Mouse (Mus musculus): Measurements from ENCODE around the gene Gm29797.

The Gm29797 gene

DNA sequence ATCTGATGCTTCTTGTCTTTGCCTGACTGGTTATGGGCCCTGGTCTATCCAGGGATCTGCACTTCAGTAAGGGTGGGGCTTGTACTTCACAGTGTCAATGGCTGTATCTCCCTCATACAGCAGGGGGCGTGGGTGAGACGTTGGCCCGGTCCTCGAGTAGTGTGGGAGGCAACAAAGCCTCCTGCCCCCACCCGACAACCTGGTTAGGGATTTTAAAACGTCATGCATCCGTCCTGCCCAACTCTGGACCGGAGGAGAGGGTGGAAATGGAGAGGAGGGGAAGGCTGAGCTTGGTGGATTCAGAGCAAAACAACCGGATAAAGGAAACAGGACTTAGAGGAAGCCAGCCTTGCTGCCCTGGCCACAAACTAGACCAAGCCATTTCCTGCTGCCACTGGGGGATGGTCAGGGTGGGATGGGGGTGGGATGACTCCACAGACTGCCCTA is 2.8 kb downstream of the Gm29797 start:
- ChIA-PET CTCF (interaction anchor here (0.5 to 10.8 kb wide), 43 partner anchors 8 to 510 kb away, joined by 3 to 160 read pairs (median 4); partner anchors contain the start of genes Tcea2 (in 4 of the 4), Sox18 (in 2 of the 4), Ppdpf (in 1 of the 4) and Samd10 (in 1 of the 4)), POLR2A (interaction anchor here (0.7 to 2.4 kb wide), 31 partner anchors 10 to 205 kb away, joined by 3 to 20 read pairs (median 3); partner anchors contain the start of genes Lkaaear1 (in 2 of the 4), Tcea2 (in 2 of the 4), Polr3k (in 1 of the 4) and Rgs19 (in 1 of the 4))

DNA sequence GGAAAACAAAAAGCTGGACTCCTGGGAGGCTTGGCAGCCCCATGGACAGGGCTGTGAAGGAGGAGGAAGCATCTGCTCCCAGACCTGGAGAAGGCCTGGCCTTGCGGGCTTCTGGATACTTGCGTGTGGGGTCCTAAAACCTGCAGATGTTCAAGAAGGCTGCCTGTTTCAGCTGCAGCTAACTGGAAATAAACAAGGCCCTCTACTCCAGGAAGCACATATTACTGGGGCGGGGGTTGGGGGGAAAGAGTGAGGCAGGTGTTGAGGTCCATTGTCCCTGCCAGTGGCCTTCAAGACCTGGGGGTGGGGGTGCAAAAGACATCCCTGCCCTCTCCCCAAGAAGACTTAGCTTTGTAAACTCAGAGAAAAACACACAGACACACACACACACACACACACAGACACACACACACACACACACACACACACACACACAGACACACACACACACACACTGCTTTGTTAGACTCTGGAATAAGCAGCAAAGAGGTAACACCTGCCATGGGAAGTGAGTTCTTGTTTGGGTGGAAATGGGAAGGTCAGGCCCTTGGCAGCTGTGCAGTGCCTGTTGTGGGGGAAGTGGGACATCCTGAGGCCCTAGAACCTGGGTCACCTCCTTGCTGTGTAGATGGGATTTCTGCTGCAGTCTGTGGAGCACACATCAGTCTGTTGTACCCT is 5.9 kb downstream of the Gm29797 start:
- CTCF ChIA-PET = interaction anchor here (0.5 to 10.8 kb wide), 9 partner anchors 15 to 511 kb away, joined by 3 to 160 read pairs (median 4); partner anchors contain the start of gene Tcea2 (in 2 of the 4)
- POLR2A ChIA-PET = interaction anchor here in 3 of 4 experiments (0.6 to 2.4 kb wide), 9 partner anchors 9 to 47 kb away, joined by 3 to 11 read pairs (median 3); partner anchors contain the start of gene Sox18 (in 1 of the 3)

DNA sequence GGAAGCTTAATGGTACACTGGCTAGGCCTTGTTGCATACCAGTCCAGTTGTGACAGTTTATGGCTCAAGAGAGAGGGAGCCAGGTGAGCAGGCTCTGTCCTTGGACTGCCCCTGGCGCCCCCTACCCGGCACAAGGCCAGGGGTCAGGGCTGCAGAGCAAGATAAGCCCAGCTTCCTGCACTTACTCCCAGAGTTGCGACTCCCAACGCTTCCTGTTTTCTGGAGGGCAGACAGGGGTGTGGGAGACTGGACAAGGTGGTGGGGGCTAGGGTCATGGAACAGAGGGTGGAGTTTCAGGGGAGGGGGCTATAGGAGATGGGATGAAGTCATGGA is 6.4 kb downstream of the Gm29797 start:
- ChIA-PET CTCF (interaction anchor here (0.5 to 10.8 kb wide), 8 partner anchors 15 to 293 kb away, joined by 3 to 160 read pairs (median 6); partner anchors contain the start of gene Tcea2 (in 2 of the 4)), POLR2A (interaction anchor here in 3 of 4 experiments (0.5 to 2.4 kb wide), 10 partner anchors 10 to 418 kb away, joined by 3 to 11 read pairs (median 4); no protein-coding TSS in a partner anchor)

DNA sequence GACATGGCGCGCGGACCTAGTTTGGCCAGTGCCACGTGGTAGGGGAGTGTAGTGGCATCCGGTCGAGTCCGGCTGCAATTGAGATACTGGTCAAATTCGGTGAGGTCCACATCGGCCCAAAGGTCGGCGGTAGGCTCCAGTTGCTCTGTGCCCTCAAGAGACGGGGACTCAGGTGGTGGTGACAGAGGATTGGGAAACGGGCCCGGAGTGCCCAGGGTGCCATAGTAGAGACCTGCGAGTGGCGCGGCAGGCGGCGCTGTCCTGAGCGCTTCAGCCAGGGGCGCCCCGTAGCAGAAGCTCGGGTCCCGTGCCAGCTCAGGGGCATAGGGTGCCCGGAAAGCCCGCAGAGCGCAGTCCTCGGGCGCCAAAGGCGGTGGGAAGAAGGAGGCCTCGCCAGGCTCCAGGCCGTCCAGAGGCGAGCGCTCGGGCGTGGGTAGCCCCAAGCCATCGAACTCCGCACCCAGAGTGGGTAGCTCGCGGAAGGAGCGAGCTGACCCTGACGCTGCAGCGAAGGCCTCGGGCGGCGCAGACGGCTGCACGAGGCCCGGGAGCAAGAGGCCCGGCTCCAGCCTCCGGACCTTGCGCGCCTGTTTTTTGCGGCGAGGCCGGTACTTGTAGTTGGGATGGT is 13.6 kb downstream of the Gm29797 start:
- ChIA-PET CTCF (interaction anchor here (0.5 to 4.9 kb wide), 16 partner anchors 8 to 1548 kb away, joined by 3 to 32 read pairs (median 4); partner anchors contain the start of genes Tcea2 (in 2 of the 4), Gm29797 (in 1 of the 4) and Tpd52l2 (in 1 of the 4)), POLR2A (interaction anchor here in 3 of 4 experiments (0.5 to 2.9 kb wide), 13 partner anchors 8 to 822 kb away, joined by 3 to 11 read pairs (median 3); partner anchors contain the start of genes Dnajc5 (in 1 of the 3), Samd10 (in 1 of the 3) and Tcea2 (in 1 of the 3))

DNA sequence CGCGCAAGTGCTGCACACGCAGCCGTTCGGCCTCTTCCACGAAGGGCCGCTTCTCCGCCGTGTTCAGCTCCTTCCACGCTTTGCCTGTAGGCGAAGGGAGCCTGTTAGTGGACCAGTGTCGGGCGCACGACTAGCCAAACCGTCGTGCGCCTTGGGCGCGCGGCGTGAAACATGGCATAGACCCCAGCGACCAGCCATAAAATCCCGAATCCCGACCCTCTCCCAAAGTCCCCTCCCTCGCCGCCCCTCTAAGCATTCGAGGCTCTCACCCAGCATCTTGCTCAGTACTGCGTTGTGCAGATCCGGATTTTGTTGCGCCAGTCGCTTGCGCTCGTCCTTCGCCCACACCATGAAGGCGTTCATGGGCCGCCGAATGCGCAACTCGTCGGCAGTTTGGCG is 14.1 kb downstream of the Gm29797 start:
- ChIA-PET POLR2A (interaction anchor here in 3 of 4 experiments (0.9 to 2.9 kb wide), 13 partner anchors 8 to 213 kb away, joined by 3 to 11 read pairs (median 3); partner anchors contain the start of genes Dnajc5 (in 2 of the 3), Samd10 (in 1 of the 3) and Tcea2 (in 1 of the 3)), CTCF (interaction anchor here (0.5 to 4.9 kb wide), 17 partner anchors 8 to 1548 kb away, joined by 3 to 32 read pairs (median 4); partner anchors contain the start of genes Tcea2 (in 2 of the 4), Gm29797 (in 1 of the 4) and Tpd52l2 (in 1 of the 4))

DNA sequence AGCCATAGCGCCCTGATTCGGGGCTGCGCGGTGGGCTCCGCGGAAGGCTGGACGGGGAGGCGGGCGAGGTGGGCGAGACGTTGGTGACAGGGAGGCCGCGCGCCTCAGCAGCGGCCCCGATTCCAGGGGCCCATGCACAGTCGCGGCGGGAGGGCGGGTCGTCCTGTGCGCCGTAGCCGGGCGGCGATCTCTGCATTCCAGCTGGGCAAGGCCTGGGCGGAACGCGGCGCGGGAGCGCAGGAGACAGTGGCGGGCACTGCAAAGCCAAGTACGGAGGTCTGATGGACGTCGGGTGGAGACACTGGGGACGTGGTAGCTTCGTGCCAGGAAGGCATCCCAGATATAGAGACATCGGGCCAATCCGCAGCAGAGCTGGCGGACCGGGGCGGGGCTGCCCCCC is 14.5 kb downstream of the Gm29797 start, which contains the start of gene Sox18:
Gene Sox18 (minus strand): TSS at position 315 of the 400 bp plus-strand sequence.
- ChIA-PET CTCF (interaction anchor here in 3 of 4 experiments (0.5 to 4.9 kb wide), 9 partner anchors 9 to 105 kb away, joined by 3 to 29 read pairs (median 3); partner anchors contain the start of gene Tcea2 (in 1 of the 3)), POLR2A (interaction anchor here in 3 of 4 experiments (0.7 to 2.9 kb wide), 11 partner anchors 8 to 213 kb away, joined by 3 to 11 read pairs (median 3); partner anchors contain the start of genes Dnajc5 (in 2 of the 3) and Tcea2 (in 1 of the 3))

DNA sequence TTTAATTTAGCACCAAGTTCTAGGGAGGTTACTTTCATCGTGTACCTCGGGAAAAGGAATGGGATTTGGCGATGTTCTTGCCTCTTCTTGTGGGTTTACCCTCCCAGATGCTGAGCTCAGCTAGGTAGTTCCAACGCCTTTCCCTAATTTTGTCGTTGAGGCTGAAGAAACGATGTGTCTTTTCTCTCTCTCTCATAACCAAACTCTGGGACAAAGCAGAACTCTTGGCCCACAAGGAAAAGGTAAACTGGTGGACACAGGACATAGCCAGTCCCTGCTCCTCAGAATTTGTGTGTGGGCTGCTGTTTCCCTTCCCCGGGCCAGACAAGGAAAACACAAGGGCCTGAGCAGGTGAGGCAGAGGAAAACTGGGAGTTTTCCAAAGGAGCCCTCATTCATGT is 15.2 kb downstream of the Gm29797 start:
- ChIA-PET CTCF (interaction anchor here in 2 of 4 experiments (0.9 to 4.9 kb wide), 3 partner anchors 9 to 51 kb away, joined by 3 to 29 read pairs (median 3); no protein-coding TSS in a partner anchor), POLR2A (interaction anchor here in 3 of 4 experiments (0.7 to 2.8 kb wide), 8 partner anchors 8 to 214 kb away, joined by 3 to 10 read pairs (median 4); partner anchors contain the start of genes Dnajc5 (in 2 of the 3) and Tcea2 (in 1 of the 3))

DNA sequence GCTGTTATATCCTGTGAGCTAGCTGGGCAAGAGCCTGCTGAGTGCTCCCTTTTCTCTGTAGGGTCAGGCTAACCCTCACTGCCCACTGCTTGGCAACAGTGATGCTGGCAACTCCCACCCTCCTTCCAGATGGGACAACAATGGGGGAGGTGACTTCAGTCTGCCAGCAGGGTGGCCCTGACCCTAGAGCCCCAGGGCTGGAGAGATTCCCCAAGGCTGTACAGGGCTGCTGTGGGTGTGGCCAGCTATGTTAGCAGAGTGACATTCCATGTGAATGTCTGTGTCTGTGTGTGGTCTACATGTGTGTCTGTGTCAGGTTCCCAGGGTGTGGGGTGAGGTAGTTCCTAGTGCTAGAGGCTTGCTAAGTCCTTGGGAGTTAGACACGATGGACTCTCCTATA is 16.7 kb downstream of the Gm29797 start:
- CTCF ChIA-PET = interaction anchor here (0.5 to 4.9 kb wide), 9 partner anchors 14 to 151 kb away, joined by 3 to 29 read pairs (median 4); no protein-coding TSS in a partner anchor
- POLR2A ChIA-PET = interaction anchor here in 3 of 4 experiments (0.6 to 2.1 kb wide), 12 partner anchors 9 to 149 kb away, joined by 3 to 5 read pairs (median 4); partner anchors contain the start of gene Gm29797 (in 1 of the 3)

DNA sequence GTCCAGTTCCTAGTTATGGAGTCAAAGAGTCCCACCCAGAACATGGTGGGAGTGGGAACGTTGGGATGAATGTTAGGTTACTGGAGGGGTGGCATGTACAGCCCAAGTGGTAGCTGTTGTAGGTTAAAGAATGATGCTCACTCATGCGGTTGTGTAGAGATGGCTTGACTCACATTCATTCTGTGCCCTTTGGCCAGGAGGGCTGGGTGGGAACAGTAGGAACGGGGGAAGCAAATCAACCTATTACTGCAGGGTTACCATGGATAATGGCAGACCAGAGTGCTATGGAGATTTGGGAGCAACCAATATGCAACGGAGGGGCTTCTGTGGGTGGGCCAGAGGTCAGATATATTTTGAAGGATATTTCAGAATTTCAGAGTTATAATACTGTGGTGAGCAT is 18.1 kb downstream of the Gm29797 start:
- POLR2A ChIA-PET = interaction anchor here in 3 of 4 experiments (0.6 to 1.7 kb wide), 7 partner anchors 12 to 182 kb away, joined by 3 to 4 read pairs (median 4); partner anchors contain the start of gene Abhd16b (in 1 of the 3)

DNA sequence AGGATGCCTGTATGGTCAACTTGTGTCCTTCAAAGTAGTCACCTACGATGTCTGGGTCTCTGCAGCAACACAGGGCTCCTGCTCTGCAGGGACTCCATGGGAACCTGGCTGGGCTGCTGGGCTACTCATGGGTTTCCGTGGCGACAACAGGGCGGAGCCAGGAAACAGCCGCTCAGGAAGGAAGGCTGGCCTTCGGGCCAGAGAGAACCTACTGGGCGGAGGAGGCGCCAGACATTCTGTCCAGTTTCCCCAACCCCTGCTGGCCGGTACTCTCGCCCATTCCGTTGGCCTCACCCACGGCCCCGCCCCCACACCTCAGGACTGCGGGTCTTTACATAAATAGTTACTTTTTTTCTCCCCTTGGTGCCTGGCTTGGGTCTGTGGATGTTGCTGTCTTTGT is 18.6 kb downstream of the Gm29797 start:
- ChIA-PET CTCF (interaction anchor here in 1 of 4 experiments (4.7 kb wide), 1 partner anchor 15 kb away, joined by 160 read pairs; the partner anchor contains the start of gene Gm29797), POLR2A (interaction anchor here in 3 of 4 experiments (1.1 to 1.7 kb wide), 3 partner anchors 12 to 14 kb away, joined by 3 to 4 read pairs (median 4); no protein-coding TSS in a partner anchor)

More for the DNA sequence above, 18.1 kb downstream of the Gm29797 start:
- CTCF ChIA-PET = interaction anchor here in 2 of 4 experiments (1.3 to 2.8 kb wide), 2 partner anchors 15 to 30 kb away, joined by 4 to 12 read pairs; no protein-coding TSS in a partner anchor

DNA sequence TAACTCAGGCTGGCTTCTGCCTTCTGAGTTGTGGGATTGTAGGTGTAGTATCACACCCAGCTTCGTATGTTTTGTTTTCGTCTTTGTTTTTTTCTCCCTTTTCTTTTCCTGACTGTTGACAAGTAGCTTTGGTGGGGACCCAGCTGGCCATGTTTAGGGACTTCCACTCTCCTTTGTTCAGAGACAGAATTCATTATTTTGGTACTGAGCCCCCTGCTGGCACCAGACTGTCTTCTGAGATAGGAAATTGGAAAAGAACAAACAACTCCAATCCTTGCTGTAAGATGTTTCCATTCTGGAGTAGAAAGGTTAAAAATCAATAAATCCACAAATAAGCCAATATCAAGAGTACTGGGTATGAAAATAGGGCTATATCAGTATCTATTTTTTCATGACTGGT is 19.6 kb downstream of the Gm29797 start:
- ChIA-PET POLR2A (interaction anchor here in 2 of 4 experiments (0.6 to 2.2 kb wide), 6 partner anchors 13 to 25 kb away, joined by 3 to 11 read pairs (median 4); partner anchors contain the start of gene Lkaaear1 (in 1 of the 2)), CTCF (interaction anchor here in 3 of 4 experiments (0.6 to 5.8 kb wide), 9 partner anchors 15 to 714 kb away, joined by 3 to 160 read pairs (median 3); partner anchors contain the start of genes Gm29797 (in 1 of the 3) and Polr3k (in 1 of the 3))

DNA sequence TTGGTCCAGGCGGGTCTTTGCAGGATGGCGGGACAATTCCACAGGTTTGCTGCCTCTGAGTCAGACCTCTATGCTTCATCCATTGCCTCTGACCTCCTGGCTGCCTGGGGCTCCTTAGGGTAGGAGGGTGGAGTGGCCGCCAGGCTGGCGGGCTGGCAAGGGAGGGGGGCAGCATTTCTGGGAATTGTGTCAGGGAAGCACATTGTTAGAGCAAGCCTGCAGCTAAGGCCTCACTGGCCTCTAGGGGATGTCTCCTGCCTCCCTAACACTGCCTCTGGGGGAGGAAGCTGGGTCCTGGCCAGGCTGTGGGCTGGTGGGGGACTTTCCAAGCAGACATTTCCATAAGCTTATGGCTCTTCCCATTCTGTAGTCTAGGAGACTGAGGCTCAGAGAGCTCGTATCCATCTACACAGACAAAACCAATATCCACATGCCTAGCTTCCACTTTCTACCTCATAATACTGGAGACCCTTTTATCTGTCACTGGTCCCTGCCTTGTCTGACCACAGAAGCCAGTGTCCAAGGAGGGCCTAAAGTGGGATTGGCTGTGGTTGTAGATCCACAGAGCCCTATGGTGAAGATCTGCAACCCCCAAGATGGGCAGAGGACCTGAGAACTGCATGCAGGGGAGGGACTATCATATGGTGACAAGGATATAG is 20.4 kb downstream of the Gm29797 start:
- ChIA-PET POLR2A (interaction anchor here in 2 of 4 experiments (0.5 to 2.2 kb wide), 6 partner anchors 14 to 179 kb away, joined by 3 to 11 read pairs (median 4); partner anchors contain the start of gene Lkaaear1 (in 1 of the 2)), CTCF (interaction anchor here (0.5 to 5.8 kb wide), 10 partner anchors 16 to 155 kb away, joined by 3 to 160 read pairs (median 3); partner anchors contain the start of gene Gm29797 (in 1 of the 4))

DNA sequence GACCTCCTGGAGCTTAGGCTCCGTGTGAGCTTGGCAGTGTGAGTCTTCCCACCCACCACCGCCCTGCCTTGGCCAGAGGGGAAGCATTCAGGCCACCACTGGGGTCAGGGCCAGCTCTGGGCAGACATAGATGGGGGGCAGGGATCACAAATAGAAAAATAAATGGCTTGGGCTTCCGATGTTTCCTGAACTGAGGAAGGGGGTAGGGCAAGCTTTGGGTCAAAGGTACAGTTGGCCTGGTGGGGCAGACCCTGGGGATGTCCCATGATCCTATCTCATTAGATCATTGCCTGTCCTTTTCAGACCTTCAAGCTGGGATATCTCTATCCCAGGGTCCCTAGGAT is 20.9 kb downstream of the Gm29797 start:
- POLR2A ChIA-PET = interaction anchor here in 3 of 4 experiments (0.6 to 3.2 kb wide), 10 partner anchors 8 to 307 kb away, joined by 3 to 18 read pairs (median 7); partner anchors contain the start of genes Gm29797 (in 1 of the 3), Lkaaear1 (in 1 of the 3), Rgs19 (in 1 of the 3) and Samd10 (in 1 of the 3)

DNA sequence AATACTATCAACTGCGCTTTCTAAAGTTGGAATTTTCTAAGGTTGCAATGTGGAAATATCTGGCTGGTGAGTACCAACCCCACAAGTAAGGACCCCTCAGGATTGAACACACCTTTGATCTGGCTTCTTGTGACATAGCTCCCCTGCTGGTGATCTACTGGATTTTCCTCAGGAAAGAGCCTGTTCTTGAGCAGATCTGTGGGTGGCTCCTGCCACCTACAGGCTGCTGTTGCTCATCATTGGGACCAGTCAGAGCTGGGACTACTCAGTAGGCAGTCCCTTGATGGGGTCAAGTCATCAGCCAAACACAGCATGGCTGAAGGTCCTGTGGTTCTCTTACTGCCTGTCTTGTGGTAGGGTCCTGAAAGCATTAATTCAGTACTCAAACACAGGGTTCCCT is 21.9 kb downstream of the Gm29797 start:
- CTCF ChIA-PET = interaction anchor here (0.5 to 5.8 kb wide), 145 partner anchors 8 to 1021 kb away, joined by 3 to 160 read pairs (median 4); partner anchors contain the start of genes Dnajc5 (in 3 of the 4), Gm29797 (in 2 of the 4), Polr3k (in 2 of the 4) and Samd10 (in 2 of the 4)
- POLR2A ChIA-PET = interaction anchor here (0.5 to 4.1 kb wide), 42 partner anchors 8 to 1041 kb away, joined by 3 to 20 read pairs (median 4); partner anchors contain the start of genes Dnajc5 (in 3 of the 4), Rgs19 (in 2 of the 4), Samd10 (in 2 of the 4) and Arfrp1 (in 1 of the 4)

More for the DNA sequence above, 20.9 kb downstream of the Gm29797 start:
- CTCF ChIA-PET = interaction anchor here (0.5 to 5.8 kb wide), 19 partner anchors 11 to 539 kb away, joined by 3 to 160 read pairs (median 5); partner anchors contain the start of genes Gm29797 (in 1 of the 4) and Polr3k (in 1 of the 4)

DNA sequence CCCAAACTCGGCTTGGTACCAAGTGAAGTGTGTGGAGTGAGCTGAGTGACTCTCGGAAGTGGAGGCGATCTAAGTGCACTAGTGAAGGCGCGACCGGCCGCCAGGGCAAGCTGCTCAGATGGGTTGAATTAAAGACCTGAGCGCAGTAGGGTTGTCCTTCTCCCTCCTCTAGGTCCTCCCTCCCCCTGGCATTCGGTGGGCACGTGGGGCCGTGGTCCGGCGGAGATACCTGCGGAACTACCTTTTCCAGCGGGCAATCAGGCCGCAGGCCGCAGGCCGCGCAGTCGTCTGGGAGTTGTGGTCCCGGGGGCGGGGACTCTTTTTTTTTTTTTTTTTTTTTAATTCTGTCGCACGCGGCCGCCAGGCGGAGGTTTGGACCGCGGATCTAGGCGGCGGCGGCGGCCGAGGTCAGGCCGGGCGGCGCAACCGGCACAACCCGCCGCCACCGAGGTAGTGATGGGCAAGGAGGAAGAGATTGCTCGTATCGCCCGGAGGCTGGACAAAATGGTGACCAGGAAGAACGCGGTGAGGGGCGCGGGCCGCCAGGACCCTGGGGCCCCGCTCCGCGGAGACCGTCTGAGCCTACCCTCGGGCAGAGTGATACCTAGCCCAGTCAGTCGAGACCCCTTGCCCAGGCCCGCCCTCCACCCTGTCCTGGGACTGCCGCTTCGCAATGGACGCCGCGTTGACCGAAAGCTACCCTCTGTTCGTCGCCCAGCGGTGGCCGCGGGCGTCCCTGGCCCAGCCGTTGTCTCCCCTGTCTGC is 23.3 kb downstream of the Gm29797 start, which contains the start of gene Tcea2:
Gene Tcea2 (plus strand): TSS at position 360 of the 765 bp plus-strand sequence.
- ChIA-PET POLR2A (interaction anchor here in 3 of 4 experiments (0.5 to 4.1 kb wide), 26 partner anchors 9 to 646 kb away, joined by 3 to 20 read pairs (median 5); partner anchors contain the start of genes Dnajc5 (in 2 of the 3), Rgs19 (in 2 of the 3), Polr3k (in 1 of the 3) and Samd10 (in 1 of the 3)), CTCF (interaction anchor here (0.6 to 5.8 kb wide), 47 partner anchors 9 to 1023 kb away, joined by 3 to 160 read pairs (median 6); partner anchors contain the start of genes Dnajc5 (in 1 of the 4), Gm29797 (in 1 of the 4), Polr3k (in 1 of the 4) and Ppdpf (in 1 of the 4))
